Mouse (Mus musculus) hindbrain, embryonic 14.5 days (tissue): ENCODE measurements around the gene Pafah1b3. TPM values are rescaled to one million over a fixed set of nuclear protein-coding genes. Genes with fewer than 3 reads are reported as not detected.

Experiments
- ATAC-seq: fragments of 200-750 bp; cut with Nextera tagmentation; 2 replicates; pipeline ENCODE4 v1.8.0; 2017; ENCODE audit warnings: moderate number of reproducible peaks, mild to moderate bottlenecking, moderate TSS enrichment, moderate library complexity; ENCODE audit not compliant: low FRiP score
- DNase-seq: peaks from one replicate; pipeline ENCODE4 v3.0.0-alpha.2; 2015; ENCODE audit warnings: low spot score
- H3K27ac ChIP-seq: fragments of 300-500 bp; sonication (generic); 2 replicates; pipeline ENCODE4 v1.5.1; 2014; ENCODE audit warnings: mild to moderate bottlenecking, moderate library complexity
- H3K27me3 ChIP-seq: fragments of 300-500 bp; sonication (generic); 2 replicates; pipeline ENCODE4 v1.6.1; 2014; ENCODE audit warnings: mild to moderate bottlenecking, low read length, mixed read lengths; ENCODE audit not compliant: control insufficient read depth, insufficient read depth
- H3K36me3 ChIP-seq: fragments of 300-500 bp; sonication (generic); replicated peaks from 2 replicates; pipeline ENCODE4 v1.6.1; 2014; ENCODE audit not compliant: control insufficient read depth, insufficient read depth
- H3K4me1 ChIP-seq: fragments of 300-500 bp; sonication (generic); replicated peaks from 2 replicates; pipeline ENCODE4 v1.6.1; 2014; ENCODE audit warnings: antibody characterized with exemption, low read length, mixed read lengths; ENCODE audit not compliant: control insufficient read depth, insufficient read depth
- H3K4me2 ChIP-seq: fragments of 300-500 bp; sonication (generic); replicated peaks from 2 replicates; pipeline ENCODE4 v1.6.1; 2014; ENCODE audit warnings: mild to moderate bottlenecking, moderate library complexity
- H3K4me3 ChIP-seq: fragments of 300-500 bp; sonication (generic); replicated peaks from 2 replicates; pipeline ENCODE4 v1.5.1; 2014; ENCODE audit warnings: mild to moderate bottlenecking, low read length
- H3K9ac ChIP-seq: fragments of 300-500 bp; sonication (generic); 2 replicates; pipeline ENCODE4 v1.6.1; 2014
- H3K9me3 ChIP-seq: fragments of 300-500 bp; sonication (generic); 2 replicates; pipeline ENCODE4 v1.6.1; 2016; ENCODE audit warnings: low read length; ENCODE audit not compliant: control insufficient read depth
- WGBS: fragments of 180-500 bp; shearing (Covaris S2); extraction: QIAGEN DNeasy Blood & Tissue Kit; methylation state at CpG from one replicate; pipeline ENCODE4 v1.1.7; 2014; 5-methylcytosine and 5-hydroxymethylcytosine counted together
- polyA plus RNA-seq: library from polyadenylated mRNA; unstranded; fragments of >200 nt; fragmentation: Nextera tagmentation; extraction: Ambion mirVana; gene quantifications from 2 replicates; pipeline ENCODE4 v1.2.1, GENCODE M21; 2014

Gene Pafah1b3
- polyA plus RNA-seq, 1 experiment from 2014 or later, result 576 TPM

GRCm38 (mm10) chr7:25273259-25274241 lies 24.2 kb downstream of the Pafah1b3 start:
- H3K9ac ChIP-seq, result 0 out of 2 replicates have a peak overlapping the region, but pooled peaks have one; percentile 11
- peaks cover 32% of the 10 kb centered on the region for H3K36me3 ChIP-seq
- H3K27me3 ChIP-seq, result no peaks in the 10 kb centered on the region
- DNase-seq, result no peak
- no peak overlapping the region for H3K4me3 ChIP-seq
- H3K9me3 ChIP-seq, result no peaks in the 10 kb centered on the region
- ATAC-seq, result no peak
- WGBS, result 91% methylated on average over 22 of the region's 22 CpGs
- no peak overlapping the region for H3K4me2 ChIP-seq
- H3K27ac ChIP-seq, result no peak overlapping the region
- H3K4me1 ChIP-seq, result peaks cover 48% of the 10 kb centered on the region

- no peak overlapping the region for H3K4me2 ChIP-seq
- H3K4me1 ChIP-seq, result peaks cover 43% of the 10 kb centered on the region
- no peak overlapping the region for H3K27ac ChIP-seq
- H3K36me3 ChIP-seq, result peaks cover 32% of the 10 kb centered on the region
- ATAC-seq (no peak), DNase-seq (no peak)
- WGBS, result 92% methylated on average over 38 of the region's 38 CpGs
- H3K9ac ChIP-seq, result no peak overlapping the region
- H3K4me3 ChIP-seq, result no peak overlapping the region
- H3K27me3 ChIP-seq, result no peaks in the 10 kb centered on the region
- no peaks in the 10 kb centered on the region for H3K9me3 ChIP-seq
Observed at GRCm38 (mm10) chr7:25272445-25273258, 25.1 kb downstream of the Pafah1b3 start.

- no peak overlapping the region for H3K9ac ChIP-seq
- ATAC-seq, result no peak
- H3K27me3 ChIP-seq, result no peaks in the 10 kb centered on the region
- H3K4me3 ChIP-seq, result no peak overlapping the region
- WGBS, result 88% methylated on average over 30 of the region's 30 CpGs
- H3K9me3 ChIP-seq, result no peaks in the 10 kb centered on the region
- H3K36me3 ChIP-seq, result peaks cover 32% of the 10 kb centered on the region
- H3K4me1 ChIP-seq, result peaks cover 38% of the 10 kb centered on the region
- H3K27ac ChIP-seq, result no peak overlapping the region
- DNase-seq, result no peak
- H3K4me2 ChIP-seq, result no peak overlapping the region
Observed at GRCm38 (mm10) chr7:25271651-25272444, 25.9 kb downstream of the Pafah1b3 start.

- H3K36me3 ChIP-seq, result peaks cover 32% of the 10 kb centered on the region
- H3K4me2 ChIP-seq, result no peak overlapping the region
- no peak for DNase-seq
- no peak for ATAC-seq
- WGBS, result 89% methylated on average over 35 of the region's 35 CpGs
- no peak overlapping the region for H3K4me3 ChIP-seq
- H3K27ac ChIP-seq, result no peak overlapping the region
- no peak overlapping the region for H3K9ac ChIP-seq
- no peaks in the 10 kb centered on the region for H3K27me3 ChIP-seq
- peaks cover 34% of the 10 kb centered on the region for H3K4me1 ChIP-seq
- H3K9me3 ChIP-seq, result no peaks in the 10 kb centered on the region
Observed at GRCm38 (mm10) chr7:25270652-25271633, 26.8 kb downstream of the Pafah1b3 start.

GRCm38 (mm10) chr7:25269545-25270271 lies 28.1 kb downstream of the Pafah1b3 start:
- Histone ChIP-seq H3K9ac (peak overlapping the region; percentile 70), H3K27me3 (no peaks in the 10 kb centered on the region), H3K27ac (no peak overlapping the region), H3K4me1 (peaks cover 24% of the 10 kb centered on the region), H3K9me3 (no peaks in the 10 kb centered on the region), H3K36me3 (peaks cover 32% of the 10 kb centered on the region), H3K4me3 (peak overlapping the region; percentile 52; the same call in 1 of the 2 replicates), H3K4me2 (peak overlapping the region; percentile 89)
- DNase-seq, result no peak
- ATAC-seq, result no peak
- 86% methylated on average over 8 of the region's 8 CpGs for WGBS

- peak overlapping the region; percentile 71; the same call in 1 of the 2 replicates for H3K27ac ChIP-seq
- DNase-seq, result no peak
- H3K36me3 ChIP-seq, result peaks cover 29% of the 10 kb centered on the region
Observed at GRCm38 (mm10) chr7:25269029-25269428, 28.8 kb downstream of the Pafah1b3 start.

GRCm38 (mm10) chr7:25268588-25268987 lies 29.2 kb downstream of the Pafah1b3 start:
- DNase-seq (no peak), ATAC-seq (no peak)
- H3K36me3 ChIP-seq, result peaks cover 24% of the 10 kb centered on the region
- peak overlapping the region; percentile 89 for H3K4me2 ChIP-seq
- H3K9ac ChIP-seq, result peak overlapping the region; percentile 70
- peak overlapping the region; percentile 71 for H3K27ac ChIP-seq
- 6% methylated on average over 7 of the region's 7 CpGs for WGBS
- H3K4me1 ChIP-seq, result peaks cover 15% of the 10 kb centered on the region
- no peaks in the 10 kb centered on the region for H3K27me3 ChIP-seq
- H3K9me3 ChIP-seq, result no peaks in the 10 kb centered on the region
- peak overlapping the region; percentile 52 for H3K4me3 ChIP-seq

More at GRCm38 (mm10) chr7:25269029-25269428, 28.8 kb downstream of the Pafah1b3 start:
- Histone ChIP-seq H3K4me1 (peaks cover 17% of the 10 kb centered on the region), H3K4me2 (peak overlapping the region; percentile 89), H3K9me3 (no peaks in the 10 kb centered on the region), H3K9ac (peak overlapping the region; percentile 70), H3K4me3 (peak overlapping the region; percentile 52), H3K27me3 (no peaks in the 10 kb centered on the region)
- ATAC-seq, result no peak
- WGBS, result 46% methylated on average over 4 of the region's 4 CpGs
